Mouse (Mus musculus): ENCODE measurements around the gene Net1. TPM values are rescaled to one million over a fixed set of nuclear protein-coding genes. Genes with fewer than 3 reads are reported as not detected.
A peak's percentile ranks its signal among the peaks of the same experiment; 100 is the strongest.
"Not testable (repeated sequence)": the region's sequence is repeated elsewhere in the genome, so short reads cannot be mapped to it uniquely, and the experiment has no call there.

The Net1 gene
- total RNA-seq, 2 experiments from 2014 or later: 21.4 to 24.0 TPM

DNA sequence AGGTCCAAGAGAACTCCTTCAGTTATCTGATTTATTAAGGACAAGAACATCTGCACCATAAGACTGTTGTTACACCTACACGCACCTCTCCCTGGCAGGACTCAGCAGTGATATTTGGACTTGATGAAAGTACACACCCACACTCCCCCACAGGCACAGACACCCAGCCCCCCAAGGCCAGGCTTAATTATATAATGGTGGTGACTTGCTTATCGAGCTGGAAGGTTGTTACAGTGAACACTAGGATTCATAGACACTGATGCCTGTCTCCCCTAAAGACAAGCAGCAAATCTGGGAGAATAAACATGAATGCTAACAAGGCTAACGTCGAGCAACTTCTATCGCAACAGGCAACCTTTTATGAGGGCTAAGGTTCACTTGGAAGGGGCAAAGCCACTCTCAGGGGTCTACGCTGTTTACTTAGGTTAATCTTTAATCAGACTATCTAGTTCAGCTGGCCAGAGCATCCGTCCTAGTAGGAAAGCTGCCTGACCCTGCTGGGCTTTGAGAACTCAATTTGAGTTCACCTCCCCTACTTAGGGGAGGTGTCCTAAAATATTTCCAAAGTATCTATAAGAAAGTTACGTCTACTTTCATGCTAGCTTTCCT is 26.4 kb downstream of the Net1 start:
- DNase-seq (ENCODE audit: low spot score in 2 of 2): no peak

DNA sequence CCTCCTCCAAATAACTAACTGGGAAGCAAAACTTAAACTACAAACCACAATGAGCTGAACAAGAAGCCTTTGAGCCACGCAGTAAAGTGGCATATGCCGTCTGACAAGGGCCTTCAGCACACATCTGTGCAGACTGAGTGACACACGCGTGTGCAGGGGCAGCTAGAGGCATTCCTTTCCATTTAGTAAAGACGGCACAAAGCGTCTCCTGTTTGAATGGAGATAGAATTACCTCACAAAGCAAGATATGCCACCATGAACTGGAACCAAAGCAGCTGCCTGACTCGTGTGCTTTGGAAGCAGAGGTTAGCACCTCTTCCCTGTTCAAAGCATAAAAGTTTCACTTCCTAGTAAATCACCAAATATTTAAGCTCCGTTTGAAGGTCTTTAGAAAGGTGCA is 28.0 kb downstream of the Net1 start:
- DNase-seq (ENCODE audit: low spot score in 2 of 2): no peak

DNA sequence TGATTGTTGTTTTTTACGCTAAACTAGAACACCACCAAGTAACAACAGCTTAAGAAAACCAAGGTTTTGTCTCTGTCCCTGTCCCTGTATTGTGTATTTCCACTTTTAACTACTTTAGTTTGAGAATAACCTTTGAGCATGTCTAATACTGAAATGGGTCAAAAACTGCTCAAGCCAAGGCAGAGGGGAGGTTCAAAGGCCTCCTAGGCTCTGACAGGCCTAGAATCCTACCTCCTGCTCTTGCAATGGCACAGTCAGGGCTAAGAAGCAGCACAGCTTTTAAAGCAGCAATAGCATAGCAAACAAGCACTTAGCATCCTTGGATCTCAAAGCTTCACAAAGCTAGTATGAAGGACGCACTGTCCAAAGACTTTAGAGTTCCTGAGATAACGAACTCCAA is 28.9 kb downstream of the Net1 start:
- no peak for DNase-seq (ENCODE audit: low spot score in 2 of 2)

DNA sequence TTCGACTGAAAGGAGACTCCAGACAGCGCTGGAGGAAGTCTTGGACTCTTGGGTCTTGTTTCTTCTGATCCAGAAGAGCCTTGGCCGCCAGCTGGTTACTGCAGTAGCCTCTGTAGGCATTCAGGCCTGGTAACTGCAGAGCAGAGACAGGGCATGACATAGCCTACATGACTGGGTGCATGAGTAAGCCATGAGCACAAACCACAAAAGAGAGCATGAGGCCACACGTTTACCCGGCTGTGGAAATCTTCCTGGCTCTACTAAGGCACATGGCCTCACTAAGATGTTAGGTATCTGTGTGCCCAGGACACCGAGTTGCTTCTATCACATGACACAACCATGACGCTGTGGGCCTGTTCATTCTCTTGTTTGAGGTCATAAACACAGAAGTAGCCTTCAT is 31.4 kb downstream of the Net1 start:
- DNase-seq (ENCODE audit: low spot score in 2 of 2): no peak

DNA sequence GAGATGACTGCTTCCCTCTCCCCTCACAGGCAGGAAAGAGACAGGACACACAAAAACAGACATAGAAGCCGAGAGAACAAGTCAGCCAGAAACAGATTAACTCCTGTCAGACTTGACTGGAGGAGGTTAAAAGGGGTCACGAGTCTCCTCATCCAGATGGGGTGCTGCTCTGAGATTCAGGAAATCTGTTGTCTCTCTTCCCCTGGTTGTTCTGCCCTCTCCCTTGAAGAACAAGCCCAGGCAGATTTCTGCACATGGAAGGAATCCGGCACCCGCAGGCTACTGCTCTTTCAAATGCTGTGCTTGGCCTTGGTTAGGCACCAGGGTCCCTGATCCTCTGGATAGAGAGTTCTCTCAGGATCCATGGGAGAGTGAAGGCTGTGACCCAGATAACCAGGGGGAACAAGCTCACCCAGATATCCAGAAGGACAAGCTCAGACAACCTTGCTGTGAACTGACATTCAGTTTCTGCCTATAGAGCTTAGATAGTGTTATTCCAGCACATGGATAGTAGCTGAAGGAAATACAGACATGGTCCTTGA is 40.3 kb downstream of the Net1 start:
- DNase-seq (ENCODE audit: low spot score in 2 of 2): no peak

DNA sequence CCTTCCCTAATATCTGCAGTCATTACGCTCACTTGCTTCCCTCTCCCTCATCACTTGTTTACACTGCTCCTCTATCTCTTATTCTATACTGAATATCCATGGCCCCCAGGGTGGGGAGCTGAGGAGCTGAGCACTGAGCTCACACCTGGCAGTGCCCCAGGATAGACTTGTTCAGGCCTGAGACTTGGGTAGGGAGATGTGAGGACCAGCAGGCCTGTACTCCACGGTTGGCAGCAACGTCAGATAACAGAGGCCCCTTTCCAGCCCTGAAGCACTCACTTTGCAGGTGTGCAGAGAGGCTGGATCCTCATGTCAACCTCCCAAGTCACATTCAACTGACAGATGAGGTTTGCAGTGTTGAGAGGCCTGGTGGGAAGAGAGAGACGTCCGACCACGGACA is 40.8 kb downstream of the Net1 start:
- no peak for DNase-seq (ENCODE audit: low spot score in 2 of 2)

DNA sequence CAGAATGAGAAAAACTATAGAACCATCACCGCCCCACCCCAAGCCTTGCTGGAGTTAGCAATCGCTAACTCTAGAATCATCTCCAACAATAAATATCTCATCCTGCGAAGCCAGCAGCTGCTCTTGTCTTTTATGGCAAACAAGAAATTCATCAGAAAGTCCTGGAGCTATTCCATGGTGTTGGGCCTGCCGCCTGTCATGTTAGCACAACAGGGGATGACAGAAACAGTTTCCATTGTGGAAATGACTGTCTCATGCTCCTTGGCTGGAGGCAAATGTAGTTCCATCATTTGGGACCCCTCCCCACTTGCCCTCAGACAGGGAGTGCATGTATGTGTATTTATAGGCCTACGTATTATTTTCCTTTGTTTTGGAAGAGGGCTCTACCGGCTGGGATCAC is 41.6 kb downstream of the Net1 start:
- DNase-seq (ENCODE audit: low spot score in 2 of 2): peak; percentile 25 to 40

DNA sequence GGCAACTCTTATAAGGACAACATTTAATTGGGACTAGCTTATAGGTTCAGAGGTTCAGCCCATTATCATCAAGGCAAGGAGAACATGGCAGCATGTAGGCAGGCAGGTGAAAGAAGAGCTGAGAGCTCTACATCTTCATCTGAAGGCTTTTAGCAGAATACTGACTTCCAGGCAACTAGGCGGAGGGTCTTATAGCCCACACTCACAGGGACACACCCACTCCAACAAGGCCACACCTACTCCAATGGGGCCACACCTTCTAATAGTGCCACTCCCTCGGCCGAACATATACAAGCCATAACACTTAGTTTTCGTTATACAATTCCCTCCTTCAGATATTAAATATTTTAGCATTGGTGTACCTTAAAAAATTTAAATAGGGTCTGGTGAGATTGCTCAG is 45.2 kb downstream of the Net1 start:
- no peak for DNase-seq (ENCODE audit: low spot score in 2 of 2)

DNA sequence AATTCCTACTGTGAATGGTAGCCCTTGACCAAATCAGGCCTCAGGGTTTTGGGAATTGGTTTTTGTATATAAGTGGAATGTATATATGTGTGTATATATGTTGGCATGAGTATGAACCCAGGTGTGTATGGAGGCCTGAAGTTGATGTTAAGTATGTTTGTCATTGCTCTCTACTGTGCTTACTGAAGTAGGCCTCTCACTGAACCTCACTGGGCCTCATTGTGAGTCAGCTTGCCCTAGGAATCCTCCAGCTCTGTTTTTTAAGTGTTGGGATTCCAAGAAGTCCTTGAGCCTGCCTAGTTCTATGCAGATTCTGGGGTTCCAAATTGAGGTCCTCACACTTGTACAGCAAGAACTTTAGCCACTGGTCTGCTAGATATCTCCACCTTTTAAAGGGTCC is 48.1 kb downstream of the Net1 start:
- no peak for DNase-seq (ENCODE audit: low spot score in 2 of 2)

DNA sequence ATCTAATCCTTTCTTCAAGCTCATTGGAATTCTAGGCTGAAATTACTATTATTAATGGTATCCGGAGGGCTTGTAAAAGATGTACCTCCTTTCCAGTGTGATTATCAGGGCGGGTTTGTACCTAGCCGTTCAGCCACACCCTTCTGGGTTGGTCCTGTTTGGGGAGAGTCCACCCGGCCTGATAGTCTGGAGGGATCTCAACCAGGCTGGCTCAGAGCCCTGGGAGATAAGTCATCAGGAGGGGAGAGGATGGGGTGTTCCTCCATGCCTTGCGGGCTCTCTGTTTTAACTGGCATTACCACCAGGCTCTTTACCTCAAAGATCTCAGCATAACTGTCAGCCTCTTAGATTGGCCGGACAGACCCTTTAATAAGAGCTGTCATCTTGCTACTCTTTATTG is 50.9 kb downstream of the Net1 start:
- no peak for DNase-seq (ENCODE audit: low spot score in 2 of 2)

DNA sequence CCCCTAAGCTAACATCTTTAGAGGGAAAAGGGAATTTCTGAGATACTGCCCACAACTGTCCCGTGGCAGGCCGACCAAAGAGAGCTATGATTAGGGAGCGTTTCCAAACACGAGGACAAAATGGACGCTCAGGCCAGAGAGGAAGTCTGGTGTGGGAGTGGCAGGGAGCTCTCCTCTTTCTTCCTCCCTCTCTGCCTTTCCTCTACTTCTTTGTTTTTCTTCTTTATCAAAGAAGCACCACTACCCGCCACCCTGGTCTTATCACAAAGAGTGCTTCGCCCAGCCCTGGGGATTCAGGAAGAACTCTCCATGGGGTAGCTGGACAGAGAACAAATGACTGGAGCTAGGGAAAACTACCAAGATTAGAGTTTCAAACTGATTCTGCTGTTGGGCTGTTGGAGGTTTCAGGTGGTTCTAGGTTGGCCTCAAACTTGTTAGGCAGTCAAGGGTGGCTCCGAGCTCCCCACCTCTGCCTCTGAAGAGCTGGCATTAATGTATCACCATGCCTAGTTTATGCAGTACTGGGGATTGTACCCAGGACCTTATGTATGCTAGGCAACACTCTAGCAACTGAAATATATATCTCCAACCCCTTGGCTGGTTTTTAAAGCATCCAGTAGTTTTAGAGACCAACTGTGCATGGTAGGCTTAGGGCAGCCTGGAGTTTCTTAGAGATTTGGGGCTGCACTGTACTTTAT is 51.5 kb downstream of the Net1 start:
- no peak for DNase-seq (ENCODE audit: low spot score in 2 of 2)

DNA sequence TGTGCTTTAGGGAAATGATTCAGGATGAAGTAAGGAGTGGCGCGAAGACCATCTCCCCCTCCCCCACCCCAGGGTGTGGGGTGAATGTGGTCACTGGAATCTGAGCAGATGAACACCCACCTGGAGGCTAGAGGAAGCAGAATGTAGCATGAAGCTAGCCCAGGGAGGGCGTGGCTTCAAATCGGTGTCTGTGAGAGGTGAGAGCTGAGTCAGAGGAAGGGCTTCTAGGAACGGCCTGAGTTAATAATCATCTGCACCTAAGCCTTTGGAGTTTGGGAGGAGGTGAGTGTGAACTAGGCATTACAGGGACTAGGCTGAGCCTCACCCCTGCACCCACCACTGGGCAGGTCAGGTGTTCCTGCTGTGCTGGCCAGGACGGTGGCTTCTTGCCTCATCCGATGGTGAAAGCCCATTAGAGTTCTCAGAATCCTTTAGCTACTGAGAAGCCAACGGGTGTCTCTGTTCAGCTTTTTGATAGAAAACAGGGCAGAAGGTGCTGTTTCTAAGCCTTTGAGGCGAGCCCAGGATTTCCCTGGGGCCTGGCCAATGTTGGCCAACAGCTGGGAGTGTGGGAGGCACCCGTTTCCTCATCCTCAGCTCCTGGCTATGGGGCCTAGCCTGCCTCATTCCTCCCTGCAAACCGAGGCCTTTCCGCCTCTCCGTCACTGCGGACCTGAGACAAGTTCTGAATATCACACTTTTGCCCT is 52.2 kb downstream of the Net1 start:
- no peak for DNase-seq (ENCODE audit: low spot score in 2 of 2)

DNA sequence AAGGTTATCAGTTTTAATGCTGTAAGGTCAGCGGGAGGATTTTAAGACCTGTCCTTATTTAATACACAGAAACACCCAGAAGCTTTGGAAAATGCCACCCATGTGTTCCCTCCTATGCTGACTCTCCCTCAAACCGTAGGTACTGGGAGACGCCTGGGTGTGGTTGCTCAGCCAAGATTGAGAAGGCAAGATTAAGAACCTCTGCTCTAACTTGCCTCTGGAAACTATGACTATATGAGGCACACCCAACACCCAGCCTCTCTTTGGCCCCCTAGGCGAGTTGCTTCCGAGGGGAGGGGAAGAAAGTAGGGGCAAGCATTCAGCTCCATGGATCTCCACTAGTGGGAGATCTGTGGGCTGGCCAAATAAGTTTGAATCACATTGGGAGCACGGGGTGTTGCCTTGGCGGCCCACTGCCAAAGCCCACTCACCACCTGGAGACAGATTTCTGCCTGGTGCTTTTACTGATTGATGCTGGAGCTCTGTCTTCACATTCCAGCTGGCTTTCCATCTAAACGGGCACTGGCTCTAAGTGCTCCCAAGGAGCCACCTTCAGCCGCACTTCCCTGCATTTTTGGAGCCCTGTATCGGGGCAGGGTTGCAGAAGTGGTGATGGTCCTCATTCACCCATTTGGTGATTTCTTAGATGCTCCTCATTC is 55.0 kb downstream of the Net1 start:
- no peak for DNase-seq (ENCODE audit: low spot score in 2 of 2)

DNA sequence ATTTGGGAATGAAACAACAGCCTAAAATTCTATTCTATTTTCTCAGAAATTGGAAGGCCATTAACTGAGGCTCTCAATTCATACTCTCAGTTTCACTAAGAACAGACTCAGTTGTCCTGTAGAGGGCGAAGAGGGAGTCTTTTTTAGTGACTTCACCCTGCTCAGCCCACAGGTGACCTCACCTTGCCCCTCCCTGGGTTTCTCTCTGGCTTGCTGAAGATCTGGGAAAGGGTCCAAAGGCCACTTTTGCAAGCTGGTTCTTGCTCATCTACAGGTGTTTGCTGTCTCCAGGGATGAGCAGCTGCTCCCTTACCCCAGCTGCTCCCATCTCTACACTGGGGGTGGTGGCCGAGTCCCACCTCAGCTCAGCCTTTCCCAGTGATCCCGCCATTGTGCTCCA is 55.7 kb downstream of the Net1 start:
- no peak for DNase-seq (ENCODE audit: low spot score in 2 of 2)

DNA sequence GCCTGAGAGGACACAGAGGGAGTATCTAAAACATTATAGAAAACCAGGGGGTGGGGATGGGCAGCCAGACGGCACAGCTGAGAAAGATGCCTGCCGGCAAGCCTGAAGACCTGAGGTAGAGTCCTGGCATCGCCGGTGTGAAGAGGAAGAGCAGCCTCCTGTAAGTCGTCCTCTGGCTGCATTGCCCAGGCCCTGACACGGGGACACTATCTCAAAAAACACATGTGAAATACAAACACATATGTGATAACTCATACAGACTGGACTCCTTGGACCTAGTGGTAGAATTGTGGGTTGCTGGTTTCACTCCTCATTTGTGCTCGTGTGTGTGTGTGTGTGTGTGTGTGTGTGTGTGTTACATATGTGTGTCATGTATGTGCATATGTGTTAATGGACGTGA is 56.8 kb downstream of the Net1 start:
- no peak for DNase-seq (ENCODE audit: low spot score in 2 of 2)

DNA sequence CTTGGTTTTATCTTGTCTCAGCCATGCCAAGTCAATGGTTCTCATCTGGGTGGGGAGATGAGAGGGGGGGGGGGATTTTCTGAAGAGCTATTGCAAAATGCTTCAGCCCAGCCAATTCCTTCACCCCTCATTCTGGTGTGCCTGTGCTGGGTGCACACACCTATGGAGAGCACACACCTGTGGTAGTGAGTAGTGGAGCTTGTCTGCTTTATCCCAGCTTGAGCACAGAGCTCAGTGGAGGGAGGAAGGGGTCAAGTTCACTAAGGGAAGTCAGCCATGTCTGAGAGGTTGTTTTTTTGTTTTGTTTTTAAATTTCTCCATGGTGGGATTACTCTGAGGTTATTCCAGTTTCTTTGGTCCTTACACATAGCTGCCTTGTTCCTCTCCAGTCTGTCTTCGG is 61.8 kb downstream of the Net1 start:
- DNase-seq (ENCODE audit: low spot score in 2 of 2): no peak

DNA sequence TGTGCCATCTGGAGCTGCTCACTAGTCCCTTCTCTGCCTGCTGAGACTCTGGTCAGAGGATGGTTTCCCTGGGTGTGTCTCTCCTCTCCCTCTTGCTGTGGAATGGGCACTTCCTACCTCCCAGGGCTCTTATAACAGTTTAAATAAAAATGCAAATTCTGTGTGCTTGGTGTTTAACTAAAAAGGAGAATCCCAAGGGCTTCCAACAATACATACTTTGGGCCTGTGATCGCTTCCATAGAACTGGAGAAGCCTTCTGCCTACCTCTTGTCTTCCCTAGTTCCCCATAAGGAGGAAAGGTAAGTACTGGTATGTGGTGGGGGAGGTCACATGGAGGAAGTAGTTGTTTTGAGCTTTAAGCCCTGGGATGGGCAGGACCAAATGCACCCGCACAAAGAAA is 63.2 kb downstream of the Net1 start:
- no peak for DNase-seq (ENCODE audit: low spot score in 2 of 2)

DNA sequence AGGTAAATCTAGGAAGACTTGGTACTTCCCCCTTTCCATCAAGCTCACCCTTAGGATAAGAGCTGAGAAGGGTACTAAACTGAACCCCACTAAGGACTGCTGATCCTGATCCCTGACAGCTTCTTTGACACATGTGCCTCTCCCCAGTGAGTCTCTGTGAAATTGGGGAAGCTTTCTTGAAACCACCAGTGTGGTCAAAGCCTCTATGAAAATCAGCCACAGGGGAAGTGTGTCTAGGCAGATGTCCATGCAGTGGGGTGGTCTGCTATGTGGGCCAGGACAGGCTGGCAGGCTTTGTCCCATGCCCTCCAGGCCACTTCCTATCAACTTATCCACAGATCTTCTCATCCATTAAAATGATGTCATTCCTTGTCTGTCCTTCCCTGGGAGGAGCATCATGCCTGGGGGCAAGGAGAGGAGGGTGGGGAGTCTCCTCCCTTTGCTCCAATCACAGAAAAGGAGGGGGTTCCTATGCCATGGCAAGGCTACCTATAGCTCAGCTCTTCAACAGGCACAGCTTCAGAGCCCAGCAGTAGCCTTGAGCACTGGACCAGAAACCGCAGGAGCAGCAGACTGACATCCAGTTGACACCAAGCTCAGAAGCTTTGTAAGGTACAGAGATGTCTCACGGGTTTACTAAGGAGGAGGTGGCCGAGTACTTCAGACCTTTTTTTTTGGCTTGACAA is 64.2 kb downstream of the Net1 start, which contains the start of gene Calm5:
TSS of gene Calm5 (plus strand) at position 526 of the 686 bp plus-strand sequence.
- DNase-seq (ENCODE audit: low spot score in 2 of 2): not testable (repeated sequence)

DNA sequence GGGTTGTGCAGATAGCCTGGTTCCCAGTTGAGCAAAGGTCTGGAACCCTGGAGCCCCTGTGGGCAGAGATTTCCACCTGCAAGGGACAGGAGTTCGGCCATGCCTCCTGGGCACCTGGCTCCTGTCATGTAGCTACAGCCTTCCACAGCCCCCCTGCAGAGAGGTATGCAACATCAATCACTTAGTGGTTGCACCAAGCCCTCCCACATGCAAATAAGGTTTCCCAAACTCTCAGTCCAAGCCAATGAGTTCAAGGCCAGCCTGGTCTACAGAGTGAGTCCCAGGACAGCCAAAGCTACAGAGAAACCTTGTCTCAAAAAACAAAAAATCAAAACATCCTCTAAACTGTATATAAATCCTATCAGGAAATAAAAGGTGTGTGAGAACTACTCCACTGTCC is 67.7 kb downstream of the Net1 start:
- DNase-seq (ENCODE audit: low spot score in 2 of 2): no peak

DNA sequence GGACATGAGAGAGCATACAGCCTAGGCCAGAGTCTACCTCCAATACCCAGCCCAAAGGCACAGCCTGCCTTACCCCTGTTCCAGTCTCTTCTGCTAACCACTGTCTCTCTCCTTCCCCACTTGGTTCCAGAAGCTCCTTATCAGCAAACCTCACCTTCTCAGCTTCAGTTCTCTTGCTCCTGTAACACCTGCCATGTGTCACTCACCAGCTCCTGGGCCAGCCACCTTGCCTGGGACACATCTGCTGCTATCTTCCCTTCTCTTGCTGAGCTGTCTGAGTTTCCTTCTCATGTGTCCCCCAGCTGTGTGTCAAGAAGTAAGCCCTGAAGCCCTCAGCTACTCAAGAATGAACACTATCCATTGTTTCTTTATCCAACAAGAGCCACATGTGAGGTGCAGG is 77.4 kb downstream of the Net1 start:
- not testable (repeated sequence) for DNase-seq (ENCODE audit: low spot score in 2 of 2)

DNA sequence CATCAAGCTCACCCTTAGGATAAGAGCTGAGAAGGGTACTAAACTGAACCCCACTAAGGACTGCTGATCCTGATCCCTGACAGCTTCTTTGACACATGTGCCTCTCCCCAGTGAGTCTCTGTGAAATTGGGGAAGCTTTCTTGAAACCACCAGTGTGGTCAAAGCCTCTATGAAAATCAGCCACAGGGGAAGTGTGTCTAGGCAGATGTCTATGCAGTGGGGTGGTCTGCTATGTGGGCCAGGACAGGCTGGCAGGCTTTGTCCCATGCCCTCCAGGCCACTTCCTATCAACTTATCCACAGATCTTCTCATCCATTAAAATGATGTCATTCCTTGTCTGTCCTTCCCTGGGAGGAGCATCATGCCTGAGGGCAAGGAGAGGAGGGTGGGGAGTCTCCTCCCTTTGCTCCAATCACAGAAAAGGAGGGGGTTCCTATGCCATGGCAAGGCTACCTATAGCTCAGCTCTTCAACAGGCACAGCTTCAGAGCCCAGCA is 80.7 kb downstream of the Net1 start, which contains the start of gene Calm4:
TSS of gene Calm4 (plus strand) at position 446 of the 496 bp plus-strand sequence.
- DNase-seq (ENCODE audit: low spot score in 2 of 2): not testable (repeated sequence)
